Mouse (Mus musculus) stomach, embryonic 14.5 days (tissue): ENCODE measurements around the gene Med7. TPM values are rescaled to one million over a fixed set of nuclear protein-coding genes. Genes with fewer than 3 reads are reported as not detected.

Experiments
- ATAC-seq: fragments of 200-750 bp; cut with Nextera tagmentation; 2 replicates; pipeline ENCODE4 v1.8.0; 2017; ENCODE audit warnings: low read depth, moderate TSS enrichment; ENCODE audit not compliant: insufficient number of reproducible peaks, insufficient read depth, low FRiP score
- H3K27ac ChIP-seq: fragments of 300-500 bp; sonication (generic); 2 replicates; pipeline ENCODE4 v1.5.1; 2014; ENCODE audit warnings: mild to moderate bottlenecking, low read length, moderate library complexity, mixed read lengths
- H3K27me3 ChIP-seq: fragments of 300-500 bp; sonication (generic); 2 replicates; pipeline ENCODE4 v1.6.1; 2014; ENCODE audit warnings: low read length, control low read depth, mixed read lengths; ENCODE audit not compliant: control insufficient read depth, insufficient read depth
- H3K36me3 ChIP-seq: fragments of 300-500 bp; sonication (generic); 2 replicates; pipeline ENCODE4 v1.6.1; 2014; ENCODE audit warnings: mild to moderate bottlenecking, control low read depth, low read length, moderate library complexity, mixed read lengths; ENCODE audit not compliant: control insufficient read depth, insufficient read depth
- H3K4me1 ChIP-seq: fragments of 300-500 bp; sonication (generic); 2 replicates; pipeline ENCODE4 v1.6.1; 2014; ENCODE audit warnings: low read length, control low read depth, mixed read lengths; ENCODE audit not compliant: control insufficient read depth, insufficient read depth
- H3K4me2 ChIP-seq: fragments of 300-500 bp; sonication (generic); replicated peaks from 2 replicates; pipeline ENCODE4 v1.6.1; 2014; ENCODE audit warnings: low read depth, low read length, control low read depth
- H3K4me3 ChIP-seq: fragments of 300-500 bp; sonication (generic); 2 replicates; pipeline ENCODE4 v1.5.1; 2014; ENCODE audit warnings: low read depth, low read length, control low read depth
- H3K9ac ChIP-seq: fragments of 300-500 bp; sonication (generic); replicated peaks from 2 replicates; pipeline ENCODE4 v1.6.1; 2014; ENCODE audit warnings: low read depth, mild to moderate bottlenecking, control low read depth, low read length, moderate library complexity, mixed read lengths
- H3K9me3 ChIP-seq: fragments of 300-500 bp; sonication (generic); 2 replicates; pipeline ENCODE4 v1.6.1; 2016; ENCODE audit warnings: low read depth, low read length, control low read depth; ENCODE audit not compliant: control insufficient read depth
- WGBS: fragments of 180-500 bp; shearing (Covaris S2); extraction: QIAGEN DNeasy Blood & Tissue Kit; methylation state at CpG from one replicate; pipeline ENCODE4 v1.1.7; 2014; 5-methylcytosine and 5-hydroxymethylcytosine counted together
- polyA plus RNA-seq: library from polyadenylated mRNA; unstranded; fragments of >200 nt; fragmentation: Nextera tagmentation; extraction: Ambion mirVana; gene quantifications from 2 replicates; pipeline ENCODE4 v1.2.1, GENCODE M21; 2014

The Med7 gene
- polyA plus RNA-seq, 1 experiment from 2014 or later, result 75.0 TPM

GRCm38 (mm10) chr11:46488650-46489049 is 51.9 kb downstream of the Med7 start:
- no peak overlapping the region for H3K4me3 ChIP-seq
- H3K4me1 ChIP-seq, result no peaks in the 10 kb centered on the region
- no peak overlapping the region for H3K9ac ChIP-seq
- H3K36me3 ChIP-seq, result no peaks in the 10 kb centered on the region
- no peaks in the 10 kb centered on the region for H3K27me3 ChIP-seq
- WGBS, result 83% methylated on average over 2 of the region's 2 CpGs
- H3K9me3 ChIP-seq, result no peaks in the 10 kb centered on the region
- H3K27ac ChIP-seq, result no peak overlapping the region
- no peak overlapping the region for H3K4me2 ChIP-seq
- no peak for ATAC-seq

Other genes starting within 250 kb of the Med7 start
- gene Fndc9, start 201.4 kb upstream of the Med7 start, polyA plus RNA-seq, result 0.18 and 0.35 TPM in 2 replicates
- gene Cyfip2, start 124.1 kb upstream of the Med7 start, polyA plus RNA-seq, result 12.4 and 13.4 TPM in 2 replicates
- 0.07 and 0.22 TPM in 2 replicates for gene Itk, start 47.4 kb upstream of the Med7 start, polyA plus RNA-seq
- gene Fam71b, start 40.4 kb upstream of the Med7 start, polyA plus RNA-seq, result not detected in 2 replicates
- gene Havcr2, start 18.0 kb downstream of the Med7 start, polyA plus RNA-seq, result 0.08 TPM in 1 of 2 replicates, not detected in the other
- gene Gm12169, start 87.3 kb downstream of the Med7 start, polyA plus RNA-seq, result not detected in 2 replicates
- not detected in 2 replicates for gene BC053393, start 134.6 kb downstream of the Med7 start, polyA plus RNA-seq
- not detected in 2 replicates for gene Dppa1, start 192.3 kb downstream of the Med7 start, polyA plus RNA-seq